Mouse (Mus musculus): ENCODE measurements around the gene Ipo7. TPM values are rescaled to one million over a fixed set of nuclear protein-coding genes. Genes with fewer than 3 reads are reported as not detected.

The Ipo7 gene
- polyA plus RNA-seq, 1 experiment, result 25.6 TPM

DNA sequence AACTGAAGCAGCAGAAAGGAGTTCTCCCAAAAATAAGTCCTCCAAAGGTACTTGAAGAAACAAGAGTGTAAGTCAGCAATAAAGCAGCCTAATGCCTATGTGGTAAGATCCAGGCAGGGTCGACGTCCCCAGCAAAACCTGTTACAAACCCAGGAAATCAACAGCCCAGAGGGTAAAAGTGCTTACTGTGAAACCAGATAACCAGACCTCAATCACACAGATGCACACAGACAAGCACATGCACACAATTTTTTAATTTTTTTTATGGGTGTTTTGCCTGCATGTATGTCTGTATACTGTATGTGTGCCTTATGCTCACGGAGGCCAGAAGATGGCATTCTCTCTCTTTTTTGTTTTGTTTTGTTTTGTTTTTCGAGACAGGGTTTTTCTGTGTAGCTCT lies 78.3 kb downstream of the Ipo7 start:
- no peak for DNase-seq
- WGBS, result 90% methylated on average over 4 of the region's 4 CpGs
- no peak for TF ChIP-seq POLR2A (IDR thresholded peaks at IDR 0.05; ENCODE audit: control insufficient read depth, extremely low read depth, insufficient read depth, low read length, poor library complexity)
- TF ChIP-seq CTCF (IDR thresholded peaks at IDR 0.05; ENCODE audit: borderline replicate concordance, control insufficient read depth, extremely low read depth, insufficient read depth, low read length, poor library complexity), result no peak
- Histone ChIP-seq H3K27ac (ENCODE audit: control insufficient read depth, insufficient read depth, low read length) (no peak overlapping the region), H3K4me1 (replicated peaks; ENCODE audit: control insufficient read depth, insufficient read depth, low read length) (no peaks in the 10 kb centered on the region), H3K36me3 (ENCODE audit: control insufficient read depth, insufficient read depth, low read length) (peaks cover 48% of the 10 kb centered on the region), H3K4me3 (ENCODE audit: control insufficient read depth, insufficient read depth, low read length) (no peak overlapping the region), H3K27me3 (ENCODE audit: control insufficient read depth, insufficient read depth, low read length) (no peaks in the 10 kb centered on the region)

DNA sequence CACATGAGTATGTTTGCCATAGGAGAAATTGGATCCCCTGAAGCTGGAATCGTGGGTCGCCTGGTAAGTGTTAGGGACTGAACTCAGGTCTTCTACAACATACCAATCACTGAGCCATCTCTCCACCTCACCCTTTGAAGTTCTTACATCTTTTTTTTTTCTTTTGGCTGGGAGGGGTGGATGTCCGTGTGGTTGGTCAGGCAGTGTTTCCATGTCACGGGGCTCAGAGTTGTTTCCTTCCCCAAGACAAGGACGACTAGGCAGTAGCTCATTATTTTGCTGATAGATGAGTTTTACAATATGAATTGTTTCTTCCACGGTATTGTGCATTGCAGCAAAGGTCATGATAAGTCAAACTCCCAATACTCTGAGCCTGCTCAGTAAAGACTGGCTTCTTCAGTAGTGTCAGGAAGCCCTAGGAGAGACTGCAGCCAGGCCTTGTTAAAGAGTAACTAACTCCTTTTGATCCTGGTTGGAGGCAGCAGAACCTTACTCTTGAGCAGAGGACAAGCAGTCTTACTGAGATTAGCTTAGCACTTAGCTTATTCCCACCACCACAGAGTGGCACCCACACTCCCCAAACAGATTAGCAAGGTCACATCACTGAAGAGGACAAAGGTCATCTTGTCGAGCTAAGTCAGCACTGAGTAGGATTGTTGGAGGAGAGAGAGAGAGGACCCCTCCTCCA lies 79.2 kb downstream of the Ipo7 start:
- Histone ChIP-seq H3K27me3 (ENCODE audit: control insufficient read depth, insufficient read depth, low read length) (no peaks in the 10 kb centered on the region), H3K36me3 (ENCODE audit: control insufficient read depth, insufficient read depth, low read length) (peaks cover 39% of the 10 kb centered on the region), H3K4me3 (ENCODE audit: control insufficient read depth, insufficient read depth, low read length) (no peak overlapping the region), H3K4me1 (replicated peaks; ENCODE audit: control insufficient read depth, insufficient read depth, low read length) (no peaks in the 10 kb centered on the region), H3K27ac (ENCODE audit: control insufficient read depth, insufficient read depth, low read length) (no peak overlapping the region)
- TF ChIP-seq CTCF (IDR thresholded peaks at IDR 0.05; ENCODE audit: borderline replicate concordance, control insufficient read depth, extremely low read depth, insufficient read depth, low read length, poor library complexity) (no peak), POLR2A (IDR thresholded peaks at IDR 0.05; ENCODE audit: control insufficient read depth, extremely low read depth, insufficient read depth, low read length, poor library complexity) (no peak)
- 86% methylated on average over 7 of the region's 7 CpGs for WGBS
- no peak for DNase-seq

DNA sequence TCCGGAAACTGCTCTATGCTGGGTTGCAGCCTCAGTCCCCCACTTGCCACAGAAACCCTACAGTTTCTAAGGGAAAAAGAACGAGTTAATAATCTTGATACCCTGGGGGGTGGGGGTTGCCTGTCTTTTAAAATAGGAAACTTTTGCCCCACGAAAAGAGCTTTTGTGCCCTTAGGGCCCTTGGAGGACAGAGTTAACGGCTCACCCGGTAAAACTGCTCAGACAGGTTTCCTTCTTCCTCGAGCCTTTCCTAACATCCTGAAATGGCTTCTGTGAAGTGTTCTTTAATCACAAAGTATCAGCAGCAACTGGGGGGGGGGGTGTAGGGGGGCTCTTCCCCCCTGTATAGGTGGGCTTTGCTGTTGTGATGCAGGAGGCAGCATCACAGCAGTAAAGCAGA lies 82.8 kb downstream of the Ipo7 start:
- no peaks in the 10 kb centered on the region for H3K4me1 ChIP-seq (replicated peaks; ENCODE audit: control insufficient read depth, insufficient read depth, low read length)
- TF ChIP-seq CTCF (IDR thresholded peaks at IDR 0.05; ENCODE audit: borderline replicate concordance, control insufficient read depth, extremely low read depth, insufficient read depth, low read length, poor library complexity), result no peak
- no peak for TF ChIP-seq POLR2A (IDR thresholded peaks at IDR 0.05; ENCODE audit: control insufficient read depth, extremely low read depth, insufficient read depth, low read length, poor library complexity)
- H3K27ac ChIP-seq (ENCODE audit: control insufficient read depth, insufficient read depth, low read length), result no peak overlapping the region
- peaks cover 3% of the 10 kb centered on the region; the same call in 1 of the 2 replicates for H3K36me3 ChIP-seq (ENCODE audit: control insufficient read depth, insufficient read depth, low read length)
- 81% methylated on average over 6 of the region's 6 CpGs for WGBS
- H3K4me3 ChIP-seq (ENCODE audit: control insufficient read depth, insufficient read depth, low read length), result no peak overlapping the region
- no peak for DNase-seq
- H3K27me3 ChIP-seq (ENCODE audit: control insufficient read depth, insufficient read depth, low read length), result no peaks in the 10 kb centered on the region

DNA sequence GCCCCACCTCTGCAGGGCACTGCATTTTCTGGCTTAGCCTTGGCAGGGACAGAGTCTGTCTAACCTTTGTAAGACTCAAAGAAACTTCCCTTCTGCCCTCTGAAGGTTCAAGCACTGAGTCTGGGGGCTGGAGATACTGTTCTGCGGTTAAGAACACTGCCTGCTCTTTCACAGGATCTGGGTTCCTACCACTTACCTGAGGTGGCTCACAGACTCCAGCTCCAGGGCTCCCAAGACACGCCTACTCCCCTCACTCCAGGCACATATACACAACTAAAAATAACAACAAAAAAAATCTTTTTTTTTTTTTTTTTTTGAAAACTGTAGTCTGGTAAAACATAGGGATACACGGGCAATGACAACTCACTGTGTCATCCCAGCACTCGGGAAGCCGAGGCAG lies 83.2 kb downstream of the Ipo7 start:
- TF ChIP-seq CTCF (IDR thresholded peaks at IDR 0.05; ENCODE audit: borderline replicate concordance, control insufficient read depth, extremely low read depth, insufficient read depth, low read length, poor library complexity) (no peak), POLR2A (IDR thresholded peaks at IDR 0.05; ENCODE audit: control insufficient read depth, extremely low read depth, insufficient read depth, low read length, poor library complexity) (no peak)
- Histone ChIP-seq H3K36me3 (ENCODE audit: control insufficient read depth, insufficient read depth, low read length) (no peaks in the 10 kb centered on the region), H3K27ac (ENCODE audit: control insufficient read depth, insufficient read depth, low read length) (no peak overlapping the region), H3K4me1 (replicated peaks; ENCODE audit: control insufficient read depth, insufficient read depth, low read length) (peaks cover 1% of the 10 kb centered on the region), H3K27me3 (ENCODE audit: control insufficient read depth, insufficient read depth, low read length) (no peaks in the 10 kb centered on the region), H3K4me3 (ENCODE audit: control insufficient read depth, insufficient read depth, low read length) (no peak overlapping the region)
- no peak for DNase-seq
- 93% methylated on average over 5 of the region's 5 CpGs for WGBS

DNA sequence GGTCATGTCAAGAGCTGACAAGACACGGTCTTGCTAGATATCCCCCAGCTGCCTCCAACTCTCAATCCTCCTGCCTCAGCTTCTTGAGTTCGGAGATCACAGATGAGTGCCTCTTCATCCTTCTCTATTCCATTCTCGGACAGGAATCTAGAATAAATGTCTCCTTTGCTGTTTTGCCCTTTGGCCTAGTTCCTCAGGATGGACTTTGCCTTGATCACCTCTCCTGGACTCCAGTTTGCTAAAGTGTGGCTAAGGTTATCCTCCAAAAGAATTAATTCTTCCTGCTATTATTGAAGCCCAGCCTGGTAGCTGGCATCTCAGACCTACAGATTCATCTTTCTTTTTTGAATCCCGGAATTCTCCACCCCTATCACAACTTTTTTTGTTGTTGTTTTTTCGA lies 87.0 kb downstream of the Ipo7 start:
- Histone ChIP-seq H3K4me1 (replicated peaks; ENCODE audit: control insufficient read depth, insufficient read depth, low read length) (peaks cover 13% of the 10 kb centered on the region), H3K27me3 (ENCODE audit: control insufficient read depth, insufficient read depth, low read length) (no peaks in the 10 kb centered on the region), H3K4me3 (ENCODE audit: control insufficient read depth, insufficient read depth, low read length) (no peak overlapping the region), H3K36me3 (ENCODE audit: control insufficient read depth, insufficient read depth, low read length) (no peaks in the 10 kb centered on the region), H3K27ac (ENCODE audit: control insufficient read depth, insufficient read depth, low read length) (no peak overlapping the region)
- TF ChIP-seq POLR2A (IDR thresholded peaks at IDR 0.05; ENCODE audit: control insufficient read depth, extremely low read depth, insufficient read depth, low read length, poor library complexity) (no peak), CTCF (IDR thresholded peaks at IDR 0.05; ENCODE audit: borderline replicate concordance, control insufficient read depth, extremely low read depth, insufficient read depth, low read length, poor library complexity) (no peak)
- DNase-seq, result no peak
- 94% methylated on average over 5 of the region's 5 CpGs for WGBS

Other genes with a start within 250 kb of the Ipo7 start
- gene Nrip3, start 236.2 kb upstream of the Ipo7 start, polyA plus RNA-seq (2012; rRNA removed), result 0.08 and 0.29 TPM in 2 replicates
- 0.06 and 0.34 TPM in 2 replicates for gene Scube2, start 152.6 kb upstream of the Ipo7 start, polyA plus RNA-seq (2012; rRNA removed)
- 35.0 and 44.0 TPM in 2 replicates for gene Dennd5a, start 57.8 kb upstream of the Ipo7 start, polyA plus RNA-seq (2012; rRNA removed)
- gene Tmem41b, start 31.3 kb upstream of the Ipo7 start, polyA plus RNA-seq (2012; rRNA removed), result 17.4 and 19.9 TPM in 2 replicates
- gene Zfp143, start 42.9 kb downstream of the Ipo7 start, polyA plus RNA-seq (2012; rRNA removed), result 31.5 and 35.0 TPM in 2 replicates
- gene Wee1, start 103.8 kb downstream of the Ipo7 start, polyA plus RNA-seq (2012; rRNA removed), result 13.0 and 32.6 TPM in 2 replicates
- gene Swap70, start 203.4 kb downstream of the Ipo7 start, polyA plus RNA-seq (2012; rRNA removed), result 18.3 and 20.1 TPM in 2 replicates